1 mouse cellular context compared by ENCODE assay signal in the genomic region with DNA sequence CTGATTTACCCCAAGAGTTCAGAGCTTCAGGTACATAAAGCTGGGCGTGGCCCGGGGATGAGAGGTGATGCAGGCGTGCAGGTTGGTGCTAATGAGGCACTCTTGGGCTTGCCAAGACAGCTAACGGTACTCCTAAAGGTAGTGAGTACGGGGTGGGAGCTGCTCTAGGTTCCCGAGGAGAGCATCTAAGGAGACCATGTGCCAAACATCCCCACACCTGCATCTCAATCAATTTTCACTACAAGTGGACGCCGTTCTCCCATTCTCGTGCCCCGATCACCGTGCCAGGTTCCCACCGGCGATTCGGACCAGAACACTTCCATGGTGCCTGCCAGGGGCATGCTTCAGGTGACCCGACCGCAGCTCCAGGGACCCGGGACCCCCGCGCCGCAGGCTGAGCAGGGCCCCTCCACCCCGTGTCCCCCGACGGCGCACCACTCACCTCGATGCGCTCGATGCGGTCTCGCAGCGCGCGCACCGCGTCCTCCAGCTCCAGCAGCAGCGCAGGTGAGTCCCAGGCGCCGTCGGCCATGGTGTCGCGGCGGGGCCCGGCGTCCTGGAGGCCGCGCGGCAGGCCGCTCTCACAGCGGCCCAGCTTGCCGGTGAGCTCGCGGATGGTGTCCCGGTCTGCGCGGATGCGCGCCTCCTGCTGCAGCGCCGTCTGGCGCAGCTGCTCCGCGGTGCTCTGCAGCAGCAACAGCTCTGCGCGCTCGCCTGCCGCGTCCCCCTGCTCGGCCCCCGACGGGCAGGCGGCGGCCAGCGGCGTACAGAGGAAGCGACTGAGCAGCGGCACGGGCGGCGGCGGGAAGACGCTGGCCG.
TF ChIP-seq lines count a peak whose summit lies in the region.

No protein-coding gene starts in this region.

TF ChIP-seq in ES-E14, 5 proteins besides CTCF, POLR2A, EP300 and RAD21:
- TF ChIP-seq ZNF384 (IDR thresholded peaks at IDR 0.05; ENCODE audit: low read depth, low read length) (no peak), MAFK (IDR thresholded peaks at IDR 0.05; ENCODE audit: insufficient read depth, low read depth, low read length) (no peak), ZC3H11A (IDR thresholded peaks at IDR 0.05; ENCODE audit: borderline replicate concordance, low read depth, low read length) (no peak), HCFC1 (IDR thresholded peaks at IDR 0.05; ENCODE audit: borderline replicate concordance, insufficient read depth, low read length) (no peak), CHD2 (IDR thresholded peaks at IDR 0.05; ENCODE audit: low read depth, low read length) (no peak)
